Mouse (Mus musculus) midbrain, embryonic 11.5 days (tissue): ENCODE data around the gene Mcpt4. TPM values are rescaled to one million over a fixed set of nuclear protein-coding genes. Genes with fewer than 3 reads are reported as not detected.

Experiments
- ATAC-seq: fragments of 200-750 bp; cut with Nextera tagmentation; 2 replicates; pipeline ENCODE4 v1.8.0; 2017; ENCODE audit warnings: moderate TSS enrichment, moderate library complexity; ENCODE audit not compliant: low FRiP score
- DNase-seq: peaks from one replicate; pipeline ENCODE4 v3.0.0; 2015; ENCODE audit warnings: low spot score; ENCODE audit errors: missing footprints
- H3K27ac ChIP-seq: fragments of 300-500 bp; sonication (generic); 2 replicates; pipeline ENCODE4 v1.5.1; 2014; ENCODE audit warnings: low read depth, low read length
- H3K27me3 ChIP-seq: fragments of 300-500 bp; sonication (generic); 2 replicates; pipeline ENCODE4 v1.6.1; 2014; ENCODE audit warnings: mild to moderate bottlenecking, low read length, moderate library complexity, mixed read lengths; ENCODE audit not compliant: control insufficient read depth, insufficient read depth
- H3K36me3 ChIP-seq: fragments of 300-500 bp; sonication (generic); 2 replicates; pipeline ENCODE4 v1.6.1; 2014; ENCODE audit warnings: mild to moderate bottlenecking, low read length, moderate library complexity, mixed read lengths; ENCODE audit not compliant: control insufficient read depth, insufficient read depth
- H3K4me1 ChIP-seq: fragments of 300-500 bp; sonication (generic); 2 replicates; pipeline ENCODE4 v1.6.1; 2014; ENCODE audit warnings: low read length; ENCODE audit not compliant: control insufficient read depth, insufficient read depth
- H3K4me2 ChIP-seq: fragments of 300-500 bp; sonication (generic); 2 replicates; pipeline ENCODE4 v1.6.1; 2014; ENCODE audit warnings: mild to moderate bottlenecking, moderate library complexity
- H3K4me3 ChIP-seq: fragments of 300-500 bp; sonication (generic); 2 replicates; pipeline ENCODE4 v1.5.1; 2014; ENCODE audit warnings: low read depth, low read length
- H3K9ac ChIP-seq: fragments of 300-500 bp; sonication (generic); 2 replicates; pipeline ENCODE4 v1.6.1; 2014; ENCODE audit warnings: low read length
- H3K9me3 ChIP-seq: fragments of 300-500 bp; sonication (generic); 2 replicates; pipeline ENCODE4 v1.6.1; 2016; ENCODE audit warnings: low read length; ENCODE audit not compliant: control insufficient read depth
- WGBS: fragments of 180-500 bp; shearing (Covaris S2); extraction: QIAGEN DNeasy Blood & Tissue Kit; methylation state at CpG from one replicate; pipeline ENCODE4 v1.1.7; 2014; 5-methylcytosine and 5-hydroxymethylcytosine counted together
- microRNA-seq: library from miRNA; unstranded; fragments of <30 nt; microRNA quantifications from one replicate; pipeline ENCODE4, GENCODE M21; 2017
- polyA plus RNA-seq: library from polyadenylated mRNA; unstranded; fragments of >200 nt; fragmentation: Nextera tagmentation; extraction: Ambion mirVana; gene quantifications from 2 replicates; pipeline ENCODE4 v1.2.1, GENCODE M21; 2014

Gene Mcpt4
- polyA plus RNA-seq, 1 experiment from 2014 or later = not detected

- WGBS = 89% methylated on average over 2 of the region's 2 CpGs
- no peaks in the 10 kb centered on the region for H3K36me3 ChIP-seq
- no peaks in the 10 kb centered on the region for H3K4me1 ChIP-seq
- H3K9ac ChIP-seq = no peak overlapping the region
- no peak for DNase-seq
- H3K9me3 ChIP-seq = no peaks in the 10 kb centered on the region
- no peak overlapping the region for H3K4me2 ChIP-seq
- H3K27me3 ChIP-seq = no peaks in the 10 kb centered on the region
- H3K4me3 ChIP-seq = no peak overlapping the region
- H3K27ac ChIP-seq = no peak overlapping the region
- ATAC-seq = no peak
Observed at GRCm38 (mm10) chr14:56013924-56014323, 48.2 kb downstream of the Mcpt4 start.

GRCm38 (mm10) chr14:56013147-56013546, 49.0 kb downstream of the Mcpt4 start:
- Histone ChIP-seq H3K27me3 (no peaks in the 10 kb centered on the region), H3K27ac (no peak overlapping the region), H3K36me3 (no peaks in the 10 kb centered on the region), H3K4me1 (no peaks in the 10 kb centered on the region), H3K4me2 (no peak overlapping the region), H3K4me3 (no peak overlapping the region), H3K9ac (no peak overlapping the region), H3K9me3 (no peaks in the 10 kb centered on the region)
- no peak for ATAC-seq
- DNase-seq = no peak
- WGBS = 81% methylated on average over 3 of the region's 3 CpGs

Small RNA genes lying within 50 kb of the gene (microRNA-seq; reads per million reads assigned to microRNA genes)
- gene Mir6949 = not detected

Other genes starting within 250 kb of the Mcpt4 start
- gene Nfatc4, start 239.2 kb downstream of the Mcpt4 start, polyA plus RNA-seq = 9.9 and 11.5 TPM in 2 replicates
- gene Nynrin, start 208.3 kb downstream of the Mcpt4 start, polyA plus RNA-seq = 10.7 and 12.0 TPM in 2 replicates
- gene Cbln3, start 177.9 kb downstream of the Mcpt4 start, polyA plus RNA-seq = 0.03 and 0.23 TPM in 2 replicates
- 8.5 and 8.7 TPM in 2 replicates for gene Khnyn, start 177.4 kb downstream of the Mcpt4 start, polyA plus RNA-seq
- gene Sdr39u1, start 162.0 kb downstream of the Mcpt4 start, polyA plus RNA-seq = 25.0 and 27.8 TPM in 2 replicates
- gene Cma1, start 117.6 kb downstream of the Mcpt4 start, polyA plus RNA-seq = not detected in 2 replicates
- not detected in 2 replicates for gene Cma2, start 111.3 kb downstream of the Mcpt4 start, polyA plus RNA-seq
- not detected in 2 replicates for gene Mcpt1, start 44.3 kb downstream of the Mcpt4 start, polyA plus RNA-seq
- not detected in 2 replicates for gene Mcpt9, start 31.8 kb downstream of the Mcpt4 start, polyA plus RNA-seq
- gene Mcpt2, start 20.3 kb downstream of the Mcpt4 start, polyA plus RNA-seq = not detected in 2 replicates
- gene Mcpt8, start 23.0 kb upstream of the Mcpt4 start, polyA plus RNA-seq = not detected in 2 replicates
- gene Ctsg, start 40.3 kb upstream of the Mcpt4 start, polyA plus RNA-seq = not detected in 2 replicates
- not detected in 2 replicates for gene Gzme, start 58.3 kb upstream of the Mcpt4 start, polyA plus RNA-seq
- not detected in 2 replicates for gene Gzmd, start 70.3 kb upstream of the Mcpt4 start, polyA plus RNA-seq
- not detected in 2 replicates for gene Gzmg, start 97.3 kb upstream of the Mcpt4 start, polyA plus RNA-seq
- gene Gzmn, start 112.3 kb upstream of the Mcpt4 start, polyA plus RNA-seq = not detected in 2 replicates
- gene Gzmf, start 149.1 kb upstream of the Mcpt4 start, polyA plus RNA-seq = not detected in 2 replicates
- gene Gzmc, start 172.3 kb upstream of the Mcpt4 start, polyA plus RNA-seq = not detected in 2 replicates
- gene Gzmb, start 199.9 kb upstream of the Mcpt4 start, polyA plus RNA-seq = not detected in 2 replicates